In the genomic region with DNA sequence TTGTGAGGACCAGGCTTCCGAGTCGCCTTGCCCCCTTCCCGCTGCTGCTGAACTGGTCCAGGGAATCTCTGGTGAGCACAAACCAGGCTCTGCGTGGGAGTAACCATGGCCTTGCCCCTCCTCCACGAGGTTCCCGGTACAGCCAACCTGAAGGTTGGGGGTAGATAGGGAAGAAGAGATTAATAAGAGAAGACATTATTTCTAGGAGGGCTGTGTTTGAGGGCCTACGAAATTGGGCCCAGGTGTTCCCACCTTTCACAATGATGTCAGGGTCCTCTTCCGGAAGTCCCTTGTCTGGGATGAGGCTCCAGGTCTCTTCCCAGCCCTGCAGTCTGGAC, we compare ENCODE assay signal across 19 mouse cellular contexts. TPM values are rescaled to one million over a fixed set of nuclear protein-coding genes. Genes with fewer than 3 reads are reported as not detected.
A peak's percentile ranks its signal among the peaks of the same experiment; 100 is the strongest.
DNase-seq lines count a peak whose midpoint lies in the region; ATAC-seq and TF ChIP-seq lines count a peak whose summit lies in the region.
"Had no signal": no experiment of that assay in that cellular context is flagged by ENCODE, and none has a peak within 500 bp of the region (broad histone marks: within the 10 kb centered on the region; RNA-seq: fewer than 3 reads in every experiment).

No protein-coding gene starts in this region.

- ATAC-seq in neural tube, embryonic 12.5 days (ENCODE audit: low FRiP score, low read depth), result no peak
- no peak for ATAC-seq in stomach, postnatal 0 days (ENCODE audit: low FRiP score, low TSS enrichment)

- 0 out of 2 replicates have a peak overlapping the region, but pooled peaks have one; percentile 86 for H3K4me2 ChIP-seq in neural tube, embryonic 12.5 days (replicated peaks)
- peak overlapping the region; percentile 80 for H3K4me2 ChIP-seq in stomach, postnatal 0 days (replicated peaks; ENCODE audit: low read depth)
- H3K4me2 ChIP-seq: limb, embryonic 12.5 days had no signal

- H3K4me1 ChIP-seq in kidney, adult 2 months (ENCODE audit: control insufficient read depth, insufficient read depth, low read length), result peaks cover 14% of the 10 kb centered on the region; the same call in 1 of the 2 replicates
- H3K4me1 ChIP-seq in neural tube, embryonic 12.5 days, result peaks cover 42% of the 10 kb centered on the region
- H3K4me1 ChIP-seq in stomach, postnatal 0 days (replicated peaks; ENCODE audit: control insufficient read depth, insufficient read depth), result peaks cover 4% of the 10 kb centered on the region

- no peak for TF ChIP-seq EP300 in stomach, postnatal 0 days (optimal IDR thresholded peaks at IDR 0.05)

- TF ChIP-seq POLR2A in kidney, adult 2 months (IDR thresholded peaks at IDR 0.05; ENCODE audit: low read depth, low read length), result no peak

- TF ChIP-seq CTCF in kidney, adult 2 months (conservative IDR thresholded peaks at IDR 0.05; ENCODE audit: insufficient read depth, insufficient read length, low read depth, low read length), result no peak
- TF ChIP-seq CTCF in stomach, postnatal 0 days (IDR thresholded peaks at IDR 0.05; ENCODE audit: low read depth), result no peak

- H3K27ac ChIP-seq in kidney, adult 2 months (ENCODE audit: insufficient read depth, low read depth, low read length), result 0 out of 2 replicates have a peak overlapping the region, but pooled peaks have one; percentile 10
- no peak overlapping the region for H3K27ac ChIP-seq in neural tube, embryonic 12.5 days
- H3K27ac ChIP-seq in stomach, postnatal 0 days (replicated peaks), result no peak overlapping the region
- H3K27ac ChIP-seq: forebrain, embryonic 10.5 days; limb, embryonic 12.5 days; liver, embryonic 14.5 days had no signal

- H3K9me3 ChIP-seq in neural tube, embryonic 12.5 days, result no peaks in the 10 kb centered on the region
- no peaks in the 10 kb centered on the region for H3K9me3 ChIP-seq in stomach, postnatal 0 days (ENCODE audit: control insufficient read depth, low read length)
- H3K9me3 ChIP-seq: forebrain, embryonic 10.5 days; heart, embryonic 12.5 days; limb, embryonic 12.5 days had no signal

- 71% methylated on average over 8 of the region's 8 CpGs for WGBS in kidney, adult 2 months
- WGBS in neural tube, embryonic 12.5 days, result 42% methylated on average over 8 of the region's 8 CpGs
- WGBS in stomach, postnatal 0 days, result 68% methylated on average over 8 of the region's 8 CpGs

- peaks cover 4% of the 10 kb centered on the region; the same call in 1 of the 2 replicates for H3K36me3 ChIP-seq in kidney, adult 2 months (ENCODE audit: control insufficient read depth, insufficient read depth, low read length)
- H3K36me3 ChIP-seq in neural tube, embryonic 12.5 days, result peaks cover 25% of the 10 kb centered on the region
- peaks cover 37% of the 10 kb centered on the region for H3K36me3 ChIP-seq in stomach, postnatal 0 days (ENCODE audit: control insufficient read depth, insufficient read depth, low read length)

- H3K4me3 ChIP-seq in kidney, adult 2 months (ENCODE audit: insufficient read depth, low read depth, low read length), result no peak overlapping the region
- H3K4me3 ChIP-seq in neural tube, embryonic 12.5 days, result no peak overlapping the region
- 0 out of 2 replicates have a peak overlapping the region, but pooled peaks have one; percentile 83 for H3K4me3 ChIP-seq in stomach, postnatal 0 days (ENCODE audit: low read depth, low read length)
- H3K4me3 ChIP-seq: forebrain, embryonic 10.5 days; heart, embryonic 12.5 days; limb, embryonic 12.5 days had no signal

- H3K9ac ChIP-seq in neural tube, embryonic 12.5 days, result no peak overlapping the region
- H3K9ac ChIP-seq in stomach, postnatal 0 days (ENCODE audit: low read length), result peak overlapping the region; percentile 82
- H3K9ac ChIP-seq: heart, embryonic 12.5 days; limb, embryonic 12.5 days; liver, embryonic 14.5 days had no signal

- no peaks in the 10 kb centered on the region for H3K27me3 ChIP-seq in kidney, adult 2 months (replicated peaks; ENCODE audit: control insufficient read depth, insufficient read depth, low read length)
- H3K27me3 ChIP-seq in neural tube, embryonic 12.5 days (replicated peaks), result peaks cover 75% of the 10 kb centered on the region
- no peaks in the 10 kb centered on the region for H3K27me3 ChIP-seq in stomach, postnatal 0 days (ENCODE audit: control insufficient read depth, insufficient read depth, low read length)

- DNase-seq in cerebellum, adult 9-10 months, result peak; percentile 34
- DNase-seq in cerebellum, postnatal 10 days, result no peak
- DNase-seq in kidney, adult 2 months, result no peak
- no peak for DNase-seq in kidney, adult 11 months
- no peak for DNase-seq in neural tube, embryonic 10.5 days (ENCODE audit: extremely low spot score, low spot score)
- DNase-seq in stomach, postnatal 0 days (ENCODE audit: low spot score), result no peak
- DNase-seq in adrenal gland, postnatal 4 days (ENCODE audit: low spot score in 2 of 2), result no peak
- DNase-seq: B cell, adult 2 months; layer of hippocampus, adult 9-11 months had no signal

RNA-seq across cellular contexts. Expression of a gene that starts 2.4 kb away (rescaled TPM):
- 3.4 and 3.6 TPM in 2 replicates for polyA plus RNA-seq in kidney, adult 2 months (2012; rRNA removed)
- 1.7 and 2.2 TPM in 2 replicates for polyA plus RNA-seq in neural tube, embryonic 12.5 days (2016; fragmentation: Nextera tagmentation; extraction: Ambion mirVana)
- 0.52 and 0.94 TPM in 2 replicates for polyA plus RNA-seq in stomach, postnatal 0 days (2015; fragmentation: Nextera tagmentation; extraction: Ambion mirVana)
- total RNA-seq in adrenal gland, postnatal 4 days (2021), result 1 to 10 TPM; 3.9 to 4.1 TPM
- total RNA-seq: hematopoietic stem cell, adult 5-6 weeks; megakaryocyte-erythroid progenitor cell, adult 5-6 weeks; neutrophil, adult 5-6 weeks had no signal

RNA-seq across cellular contexts. Expression of a gene that starts 3.2 kb away (rescaled TPM):
- polyA plus RNA-seq in kidney, adult 2 months (2012; rRNA removed), result 19.3 and 22.7 TPM in 2 replicates
- 16.1 and 17.1 TPM in 2 replicates for polyA plus RNA-seq in neural tube, embryonic 12.5 days (2016; fragmentation: Nextera tagmentation; extraction: Ambion mirVana)
- 23.8 and 25.6 TPM in 2 replicates for polyA plus RNA-seq in stomach, postnatal 0 days (2015; fragmentation: Nextera tagmentation; extraction: Ambion mirVana)
- total RNA-seq in adrenal gland, postnatal 4 days (2021), result 10 to 100 TPM; 26.9 to 30.7 TPM
- total RNA-seq: hematopoietic stem cell, adult 5-6 weeks; megakaryocyte-erythroid progenitor cell, adult 5-6 weeks had no signal

RNA-seq across cellular contexts. Expression of a gene that starts 7.3 kb away (rescaled TPM):
- 0.33 and 0.34 TPM in 2 replicates for polyA plus RNA-seq in kidney, adult 2 months (2012; rRNA removed)
- 0.29 and 0.37 TPM in 2 replicates for polyA plus RNA-seq in neural tube, embryonic 12.5 days (2016; fragmentation: Nextera tagmentation; extraction: Ambion mirVana)
- 0.16 and 0.24 TPM in 2 replicates for polyA plus RNA-seq in stomach, postnatal 0 days (2015; fragmentation: Nextera tagmentation; extraction: Ambion mirVana)
- under 1 TPM in 1 of 2 experiments, not detected in 1; 0.22 TPM for total RNA-seq in adrenal gland, postnatal 4 days (2021)
- total RNA-seq: gastrocnemius, postnatal 36 days; hematopoietic stem cell, adult 5-6 weeks; megakaryocyte-erythroid progenitor cell, adult 5-6 weeks; neutrophil, adult 5-6 weeks had no signal
- polyA plus RNA-seq: embryonic facial prominence, embryonic 14.5 days; forebrain, embryonic 10.5 days; limb, embryonic 12.5 days; liver, embryonic 14.5 days had no signal

RNA-seq across cellular contexts. Expression of a gene that starts 12.2 kb away (rescaled TPM):
- 1.4 and 1.8 TPM in 2 replicates for polyA plus RNA-seq in kidney, adult 2 months (2012; rRNA removed)
- 13.4 and 15.1 TPM in 2 replicates for polyA plus RNA-seq in neural tube, embryonic 12.5 days (2016; fragmentation: Nextera tagmentation; extraction: Ambion mirVana)
- 3.0 and 3.1 TPM in 2 replicates for polyA plus RNA-seq in stomach, postnatal 0 days (2015; fragmentation: Nextera tagmentation; extraction: Ambion mirVana)
- total RNA-seq in adrenal gland, postnatal 4 days (2021), result 1 to 10 TPM; 7.7 to 8.1 TPM
- total RNA-seq: hematopoietic stem cell, adult 5-6 weeks; megakaryocyte-erythroid progenitor cell, adult 5-6 weeks had no signal

RNA-seq across cellular contexts. Expression of a gene that starts 48.2 kb away (rescaled TPM):
- polyA plus RNA-seq in kidney, adult 2 months (2012; rRNA removed), result 14.1 and 19.2 TPM in 2 replicates
- 87.5 and 93.5 TPM in 2 replicates for polyA plus RNA-seq in neural tube, embryonic 12.5 days (2016; fragmentation: Nextera tagmentation; extraction: Ambion mirVana)
- polyA plus RNA-seq in stomach, postnatal 0 days (2015; fragmentation: Nextera tagmentation; extraction: Ambion mirVana), result 29.7 and 29.8 TPM in 2 replicates
- 10 to 100 TPM; 42.0 to 42.6 TPM for total RNA-seq in adrenal gland, postnatal 4 days (2021)
